Mouse (Mus musculus): ENCODE results near the gene Akr1cl. TPM values are rescaled to one million over a fixed set of nuclear protein-coding genes. Genes with fewer than 3 reads are reported as not detected.
A peak's percentile ranks its signal among the peaks of the same experiment; 100 is the strongest.

Akr1cl gene
- polyA plus RNA-seq, 1 experiment from 2014 or later: not detected

- Histone ChIP-seq H3K4me1 (ENCODE audit: insufficient read depth) (no peaks in the 10 kb centered on the region), H3K9ac (replicated peaks) (no peak overlapping the region), H3K36me3 (replicated peaks; ENCODE audit: insufficient read depth, low read length) (no peaks in the 10 kb centered on the region), H3K4me2 (ENCODE audit: low read depth, low read length) (no peak overlapping the region), H3K4me3 (ENCODE audit: low read depth, low read length) (no peak overlapping the region), H3K27me3 (ENCODE audit: insufficient read depth, low read length) (no peaks in the 10 kb centered on the region), H3K9me3 (ENCODE audit: low read length) (no peaks in the 10 kb centered on the region), H3K27ac (ENCODE audit: low read depth) (no peak overlapping the region)
- DNase-seq: peak; percentile 68
- WGBS (ENCODE audit: insufficient replicate concordance): 12% methylated on average over 9 of the region's 9 CpGs
- TF ChIP-seq CTCF (IDR thresholded peaks at IDR 0.05; ENCODE audit: low read depth): peak; percentile 97
- no peak for TF ChIP-seq EP300 (IDR thresholded peaks at IDR 0.05; ENCODE audit: low read depth)
- peak; percentile 56 for ATAC-seq
These were observed 22.4 kb downstream of the Akr1cl start for GRCm38 (mm10) chr1:65010153-65010552.

DNA sequence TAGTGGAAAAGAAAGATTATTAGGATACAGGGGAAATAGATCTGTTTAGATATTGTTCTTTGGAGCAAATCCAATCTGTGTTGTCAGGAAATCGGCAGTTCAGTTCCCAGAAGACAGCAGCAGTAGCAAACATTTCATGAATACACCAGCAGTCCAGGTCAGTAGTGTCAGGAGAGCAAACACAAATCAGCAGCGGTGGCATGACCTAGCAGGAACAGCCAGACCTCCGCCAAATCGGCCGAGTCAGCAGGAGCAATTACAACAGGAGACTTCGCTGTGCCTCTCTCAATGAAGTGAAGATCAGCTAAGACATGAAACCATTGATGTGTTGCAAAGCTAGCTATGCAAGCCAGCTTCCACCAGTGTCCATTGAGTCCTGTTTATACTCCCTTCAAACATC is 27.0 kb downstream of the Akr1cl start:
- 70% methylated on average over 6 of the region's 6 CpGs for WGBS (ENCODE audit: insufficient replicate concordance)
- ATAC-seq: no peak
- no peak for DNase-seq

DNA sequence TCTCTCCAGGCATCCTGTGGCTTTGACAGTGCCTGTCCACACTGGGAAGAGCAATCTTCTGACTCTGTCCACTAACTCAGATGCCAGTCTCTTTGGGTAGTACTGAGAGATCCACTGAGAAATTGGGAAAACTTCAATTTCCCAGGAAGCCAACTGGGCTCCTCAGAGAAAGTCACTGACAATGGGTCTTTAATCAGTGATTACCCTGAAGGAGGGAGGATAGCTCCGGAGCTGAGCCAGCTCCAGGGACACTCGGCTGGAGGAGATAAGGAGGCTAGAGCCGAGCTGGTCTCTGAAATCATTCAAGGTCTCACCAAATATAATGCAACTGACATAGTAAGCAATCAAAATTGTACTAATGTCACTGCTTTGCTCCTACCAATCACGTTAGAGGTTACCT is 28.0 kb downstream of the Akr1cl start:
- Histone ChIP-seq H3K27me3 (ENCODE audit: insufficient read depth, low read length) (no peaks in the 10 kb centered on the region), H3K4me1 (ENCODE audit: insufficient read depth) (no peaks in the 10 kb centered on the region), H3K4me3 (ENCODE audit: low read depth, low read length) (no peak overlapping the region), H3K9me3 (ENCODE audit: low read length) (no peaks in the 10 kb centered on the region), H3K36me3 (replicated peaks; ENCODE audit: insufficient read depth, low read length) (no peaks in the 10 kb centered on the region), H3K9ac (replicated peaks) (no peak overlapping the region), H3K4me2 (ENCODE audit: low read depth, low read length) (no peak overlapping the region), H3K27ac (ENCODE audit: low read depth) (no peak overlapping the region)
- no peak for ATAC-seq
- TF ChIP-seq EP300 (IDR thresholded peaks at IDR 0.05; ENCODE audit: low read depth) (no peak), CTCF (IDR thresholded peaks at IDR 0.05; ENCODE audit: low read depth) (no peak)
- DNase-seq: no peak
- WGBS (ENCODE audit: insufficient replicate concordance): 63% methylated on average over 4 of the region's 4 CpGs

More for the DNA sequence above, 27.0 kb downstream of the Akr1cl start:
- Histone ChIP-seq H3K9me3 (ENCODE audit: low read length) (no peaks in the 10 kb centered on the region), H3K4me1 (ENCODE audit: insufficient read depth) (no peaks in the 10 kb centered on the region), H3K27ac (ENCODE audit: low read depth) (no peak overlapping the region), H3K4me2 (ENCODE audit: low read depth, low read length) (no peak overlapping the region), H3K27me3 (ENCODE audit: insufficient read depth, low read length) (no peaks in the 10 kb centered on the region), H3K36me3 (replicated peaks; ENCODE audit: insufficient read depth, low read length) (no peaks in the 10 kb centered on the region), H3K4me3 (ENCODE audit: low read depth, low read length) (no peak overlapping the region), H3K9ac (replicated peaks) (no peak overlapping the region)
- TF ChIP-seq CTCF (IDR thresholded peaks at IDR 0.05; ENCODE audit: low read depth) (no peak), EP300 (IDR thresholded peaks at IDR 0.05; ENCODE audit: low read depth) (no peak)

DNA sequence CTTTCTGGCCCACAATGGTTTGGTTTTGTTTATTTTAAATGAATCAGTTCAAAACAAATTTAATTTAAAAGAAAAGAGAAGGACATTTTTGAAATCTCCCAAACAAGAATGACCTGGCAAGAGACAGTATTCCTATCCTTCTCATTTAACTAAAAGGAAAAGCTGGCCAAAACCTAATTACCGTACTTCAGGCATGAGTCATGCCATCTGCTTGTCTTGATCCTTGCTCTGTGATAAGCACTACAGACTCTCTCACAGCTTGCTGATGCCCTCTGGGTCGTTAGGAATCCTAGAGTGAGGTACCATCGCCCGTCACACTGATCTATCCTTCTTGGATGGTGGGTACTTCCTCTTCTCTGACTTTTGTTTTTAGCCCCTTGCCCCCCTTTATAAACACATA is 39.4 kb downstream of the Akr1cl start:
- ATAC-seq (no peak), DNase-seq (no peak)
- no peaks in the 10 kb centered on the region for H3K36me3 ChIP-seq (replicated peaks; ENCODE audit: insufficient read depth, low read length)
- H3K9me3 ChIP-seq (ENCODE audit: low read length): no peaks in the 10 kb centered on the region
- no peak for TF ChIP-seq EP300 (IDR thresholded peaks at IDR 0.05; ENCODE audit: low read depth)
- no peak for TF ChIP-seq CTCF (IDR thresholded peaks at IDR 0.05; ENCODE audit: low read depth)
- H3K27ac ChIP-seq (ENCODE audit: low read depth): no peak overlapping the region
- H3K4me3 ChIP-seq (ENCODE audit: low read depth, low read length): no peak overlapping the region
- no peak overlapping the region for H3K9ac ChIP-seq (replicated peaks)
- 64% methylated on average over 4 of the region's 4 CpGs for WGBS (ENCODE audit: insufficient replicate concordance)
- H3K4me1 ChIP-seq (ENCODE audit: insufficient read depth): no peaks in the 10 kb centered on the region
- H3K4me2 ChIP-seq (ENCODE audit: low read depth, low read length): no peak overlapping the region
- H3K27me3 ChIP-seq (ENCODE audit: insufficient read depth, low read length): no peaks in the 10 kb centered on the region

DNA sequence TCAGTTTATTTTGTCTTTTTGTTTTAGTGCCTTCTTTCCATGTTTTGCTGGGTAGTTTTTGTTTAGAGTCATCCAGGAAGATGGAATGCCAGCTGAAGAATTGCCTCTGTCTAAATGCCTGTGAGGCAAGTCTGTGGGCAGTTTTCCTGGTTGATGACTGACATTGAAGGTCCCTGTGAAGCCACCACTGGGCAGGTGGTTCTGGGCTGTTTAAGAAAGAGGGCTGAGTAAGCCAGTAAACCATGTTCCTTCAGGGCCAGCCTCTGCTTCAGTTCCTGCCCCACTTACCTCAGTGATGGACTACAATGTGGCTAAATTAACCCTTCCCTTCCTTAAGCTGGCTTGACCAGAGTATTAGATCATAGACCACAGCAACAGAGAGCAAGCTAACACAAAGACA is 44.4 kb downstream of the Akr1cl start:
- no peak overlapping the region for H3K4me3 ChIP-seq (ENCODE audit: low read depth, low read length)
- H3K4me1 ChIP-seq (ENCODE audit: insufficient read depth): no peaks in the 10 kb centered on the region
- no peaks in the 10 kb centered on the region for H3K27me3 ChIP-seq (ENCODE audit: insufficient read depth, low read length)
- no peaks in the 10 kb centered on the region for H3K9me3 ChIP-seq (ENCODE audit: low read length)
- TF ChIP-seq EP300 (IDR thresholded peaks at IDR 0.05; ENCODE audit: low read depth) (no peak), CTCF (IDR thresholded peaks at IDR 0.05; ENCODE audit: low read depth) (no peak)
- H3K9ac ChIP-seq (replicated peaks): no peak overlapping the region
- no peaks in the 10 kb centered on the region for H3K36me3 ChIP-seq (replicated peaks; ENCODE audit: insufficient read depth, low read length)
- H3K27ac ChIP-seq (ENCODE audit: low read depth): no peak overlapping the region
- DNase-seq: no peak
- no peak overlapping the region for H3K4me2 ChIP-seq (ENCODE audit: low read depth, low read length)
- ATAC-seq: no peak

GRCm38 (mm10) chr1:64986120-64986519 is 46.4 kb downstream of the Akr1cl start:
- Histone ChIP-seq H3K4me2 (ENCODE audit: low read depth, low read length) (no peak overlapping the region), H3K4me3 (ENCODE audit: low read depth, low read length) (no peak overlapping the region), H3K27me3 (ENCODE audit: insufficient read depth, low read length) (no peaks in the 10 kb centered on the region), H3K4me1 (ENCODE audit: insufficient read depth) (no peaks in the 10 kb centered on the region), H3K27ac (ENCODE audit: low read depth) (no peak overlapping the region), H3K9ac (replicated peaks) (no peak overlapping the region), H3K9me3 (ENCODE audit: low read length) (no peaks in the 10 kb centered on the region), H3K36me3 (replicated peaks; ENCODE audit: insufficient read depth, low read length) (no peaks in the 10 kb centered on the region)
- WGBS (ENCODE audit: insufficient replicate concordance): 36% methylated on average over 7 of the region's 7 CpGs
- no peak for ATAC-seq
- peak; percentile 59 for DNase-seq
- TF ChIP-seq EP300 (IDR thresholded peaks at IDR 0.05; ENCODE audit: low read depth): no peak
- TF ChIP-seq CTCF (IDR thresholded peaks at IDR 0.05; ENCODE audit: low read depth): peak; percentile 72

GRCm38 (mm10) chr1:64983247-64983646 is 49.3 kb downstream of the Akr1cl start:
- Histone ChIP-seq H3K27ac (ENCODE audit: low read depth) (no peak overlapping the region), H3K4me3 (ENCODE audit: low read depth, low read length) (no peak overlapping the region), H3K9ac (replicated peaks) (no peak overlapping the region), H3K36me3 (replicated peaks; ENCODE audit: insufficient read depth, low read length) (no peaks in the 10 kb centered on the region), H3K9me3 (ENCODE audit: low read length) (no peaks in the 10 kb centered on the region), H3K4me1 (ENCODE audit: insufficient read depth) (no peaks in the 10 kb centered on the region), H3K27me3 (ENCODE audit: insufficient read depth, low read length) (no peaks in the 10 kb centered on the region), H3K4me2 (ENCODE audit: low read depth, low read length) (no peak overlapping the region)
- TF ChIP-seq CTCF (IDR thresholded peaks at IDR 0.05; ENCODE audit: low read depth): no peak
- TF ChIP-seq EP300 (IDR thresholded peaks at IDR 0.05; ENCODE audit: low read depth): no peak
- ATAC-seq (no peak), DNase-seq (no peak)
- WGBS (ENCODE audit: insufficient replicate concordance): 40% methylated on average over 3 of the region's 3 CpGs

All from liver, postnatal 0 days (tissue).